Mouse (Mus musculus): ENCODE measurements at regions not wholly inside any gene's neighbourhood (a gene's known extent, or its start where the extent isn't known, plus 50 kb on each side); places are given as distances from the start of the nearest gene placed in this dataset.
A peak's percentile ranks its signal among the peaks of the same experiment; 100 is the strongest.

- no peak for DNase-seq (ENCODE audit: low read depth)
Observed at GRCm38 (mm10) chr11:7508861-7509260, 295.1 kb upstream of the Igfbp3 start.

- DNase-seq (ENCODE audit: low read depth) = no peak
Observed at GRCm38 (mm10) chr11:7506421-7506945, 292.8 kb upstream of the Igfbp3 start.

- DNase-seq (ENCODE audit: low read depth) = no peak
Observed at GRCm38 (mm10) chr11:7504651-7505321, 291.1 kb upstream of the Igfbp3 start.

- no peak for DNase-seq (ENCODE audit: low read depth)
Observed at GRCm38 (mm10) chr11:7502679-7503078, 289.0 kb upstream of the Igfbp3 start.

GRCm38 (mm10) chr11:7502045-7502444 is 288.3 kb upstream of the Igfbp3 start:
- no peak for DNase-seq (ENCODE audit: low read depth)

- no peak for DNase-seq (ENCODE audit: low read depth)
Observed at GRCm38 (mm10) chr11:7497803-7498202, 284.1 kb upstream of the Igfbp3 start.

- no peak for DNase-seq (ENCODE audit: low read depth)
Observed at GRCm38 (mm10) chr11:7473832-7474545, 260.3 kb upstream of the Igfbp3 start.

GRCm38 (mm10) chr11:7465522-7465921 is 251.8 kb upstream of the Igfbp3 start:
- no peak for DNase-seq (ENCODE audit: low read depth)

GRCm38 (mm10) chr11:7461956-7462771 is 248.4 kb upstream of the Igfbp3 start:
- DNase-seq (ENCODE audit: low read depth) = peak; percentile 2

- DNase-seq (ENCODE audit: low read depth) = peak; percentile 79
Observed at GRCm38 (mm10) chr11:7451756-7452155, 238.0 kb upstream of the Igfbp3 start.

GRCm38 (mm10) chr11:7444494-7444893 is 230.8 kb upstream of the Igfbp3 start:
- no peak for DNase-seq (ENCODE audit: low read depth)

- DNase-seq (ENCODE audit: low read depth) = no peak
Observed at GRCm38 (mm10) chr11:7439276-7439675, 225.6 kb upstream of the Igfbp3 start.

GRCm38 (mm10) chr11:7434591-7434990 is 220.9 kb upstream of the Igfbp3 start:
- DNase-seq (ENCODE audit: low read depth) = no peak

- DNase-seq (ENCODE audit: low read depth) = no peak
Observed at GRCm38 (mm10) chr11:7427771-7428170, 214.0 kb upstream of the Igfbp3 start.

GRCm38 (mm10) chr11:7425233-7425632 is 211.5 kb upstream of the Igfbp3 start:
- DNase-seq (ENCODE audit: low read depth) = peak; percentile 28

GRCm38 (mm10) chr11:7424082-7424471 is 210.4 kb upstream of the Igfbp3 start:
- DNase-seq (ENCODE audit: low read depth) = peak; percentile 64

- DNase-seq (ENCODE audit: low read depth) = peak; percentile 80
Observed at GRCm38 (mm10) chr11:7423276-7424081, 209.8 kb upstream of the Igfbp3 start.

GRCm38 (mm10) chr11:7412631-7413030 is 198.9 kb upstream of the Igfbp3 start:
- no peak for DNase-seq (ENCODE audit: low read depth)

- no peak for DNase-seq (ENCODE audit: low read depth)
Observed at GRCm38 (mm10) chr11:7408992-7409391, 195.3 kb upstream of the Igfbp3 start.

GRCm38 (mm10) chr11:7404666-7405065 is 190.9 kb upstream of the Igfbp3 start:
- no peak for DNase-seq (ENCODE audit: low read depth)

- no peak for DNase-seq (ENCODE audit: low read depth)
Observed at GRCm38 (mm10) chr11:7371835-7372234, 158.1 kb upstream of the Igfbp3 start.

GRCm38 (mm10) chr11:7361388-7361787 is 147.7 kb upstream of the Igfbp3 start:
- no peak for DNase-seq (ENCODE audit: low read depth)
